Mouse (Mus musculus) limb, embryonic 14.5 days (tissue): ENCODE measurements around the gene Snrpg. TPM values are rescaled to one million over a fixed set of nuclear protein-coding genes. Genes with fewer than 3 reads are reported as not detected.

Experiments used
- ATAC-seq: fragments of 200-750 bp; cut with Nextera tagmentation; 2 replicates; pipeline ENCODE4 v1.8.0; 2017; ENCODE audit warnings: low read depth, moderate number of reproducible peaks, moderate TSS enrichment; ENCODE audit not compliant: low FRiP score
- DNase-seq: peaks from one replicate; pipeline ENCODE4 v3.0.0-alpha.2; 2015; ENCODE audit warnings: low spot score
- H3K27ac ChIP-seq: fragments of 300-500 bp; sonication (generic); replicated peaks from 2 replicates; pipeline ENCODE4 v1.5.1; 2014; ENCODE audit warnings: low read depth, mild to moderate bottlenecking, low read length, moderate library complexity, mixed read lengths
- H3K27me3 ChIP-seq: fragments of 300-500 bp; sonication (generic); 2 replicates; pipeline ENCODE4 v1.6.1; 2014; ENCODE audit warnings: low read length, mixed read lengths; ENCODE audit not compliant: control insufficient read depth, insufficient read depth
- H3K36me3 ChIP-seq: fragments of 300-500 bp; sonication (generic); 2 replicates; pipeline ENCODE4 v1.6.1; 2014; ENCODE audit warnings: mild to moderate bottlenecking, low read length, moderate library complexity, mixed read lengths; ENCODE audit not compliant: control insufficient read depth, insufficient read depth
- H3K4me1 ChIP-seq: fragments of 300-500 bp; sonication (generic); 2 replicates; pipeline ENCODE4 v1.6.1; 2014; ENCODE audit warnings: antibody characterized with exemption, low read length, mixed read lengths; ENCODE audit not compliant: control insufficient read depth, insufficient read depth
- H3K4me2 ChIP-seq: fragments of 300-500 bp; sonication (generic); replicated peaks from 2 replicates; pipeline ENCODE4 v1.6.1; 2014; ENCODE audit warnings: low read depth, mild to moderate bottlenecking, low read length, moderate library complexity; ENCODE audit not compliant: severe bottlenecking
- H3K4me3 ChIP-seq: fragments of 300-500 bp; sonication (generic); replicated peaks from 2 replicates; pipeline ENCODE4 v1.5.1; 2014; ENCODE audit warnings: low read length
- H3K9ac ChIP-seq: fragments of 300-500 bp; sonication (generic); 2 replicates; pipeline ENCODE4 v1.6.1; 2014; ENCODE audit warnings: mild to moderate bottlenecking, low read depth, low read length, moderate library complexity; ENCODE audit not compliant: severe bottlenecking
- H3K9me3 ChIP-seq: fragments of 300-500 bp; sonication (generic); 2 replicates; pipeline ENCODE4 v1.6.1; 2016; ENCODE audit warnings: low read length; ENCODE audit not compliant: control insufficient read depth
- POLR2A ChIP-seq: fragments of 200-500 bp; IDR thresholded peaks from 2 replicates; pipeline ENCODE4 v1.8.0; 2012; ENCODE audit warnings: inconsistent platforms, mild to moderate bottlenecking, moderate library complexity, borderline replicate concordance; ENCODE audit not compliant: insufficient read depth, insufficient read length; ENCODE audit errors: extremely low read depth
- WGBS: fragments of 180-500 bp; shearing (Covaris S2); extraction: QIAGEN DNeasy Blood & Tissue Kit; methylation state at CpG from one replicate; pipeline ENCODE4 v1.1.7; 2014; 5-methylcytosine and 5-hydroxymethylcytosine counted together
- polyA plus RNA-seq, 2 experiments: library from polyadenylated mRNA; depleted of rRNA in 1 of 2; stranded (reverse) in 1 of 2; unstranded in 1 of 2; fragments of >200 nt; fragmentation: Nextera tagmentation in 1 of 2; extraction: Ambion mirVana in 1 of 2; gene quantifications; 2 replicates each; pipeline versions ENCODE4 v1.2.1 to v1.2.3; 2012 to 2014

The Snrpg gene
- polyA plus RNA-seq, 2 experiments, result 632 to 684 TPM

GRCm38 (mm10) chr6:86398986-86399385 lies 27.9 kb downstream of the Snrpg start:
- Histone ChIP-seq H3K4me2 (no peak overlapping the region), H3K4me3 (no peak overlapping the region), H3K36me3 (peaks cover 5% of the 10 kb centered on the region), H3K9ac (no peak overlapping the region), H3K9me3 (no peaks in the 10 kb centered on the region), H3K4me1 (peaks cover 20% of the 10 kb centered on the region), H3K27ac (no peak overlapping the region), H3K27me3 (no peaks in the 10 kb centered on the region)
- 83% methylated on average over 2 of the region's 2 CpGs for WGBS
- no peak for TF ChIP-seq POLR2A
- DNase-seq (no peak), ATAC-seq (no peak)

- Histone ChIP-seq H3K4me1 (peaks cover 19% of the 10 kb centered on the region), H3K4me2 (no peak overlapping the region), H3K27ac (no peak overlapping the region), H3K9ac (no peak overlapping the region), H3K4me3 (no peak overlapping the region), H3K27me3 (no peaks in the 10 kb centered on the region), H3K9me3 (no peaks in the 10 kb centered on the region), H3K36me3 (no peaks in the 10 kb centered on the region)
- TF ChIP-seq POLR2A, result no peak
- DNase-seq, result no peak
- WGBS, result 75% methylated on average over 2 of the region's 2 CpGs
- no peak for ATAC-seq
Observed at GRCm38 (mm10) chr6:86399995-86400394, 28.9 kb downstream of the Snrpg start.

- Histone ChIP-seq H3K9me3 (no peaks in the 10 kb centered on the region), H3K4me1 (peaks cover 9% of the 10 kb centered on the region), H3K9ac (peak overlapping the region; percentile 9; the same call in 1 of the 2 replicates), H3K27ac (no peak overlapping the region), H3K27me3 (no peaks in the 10 kb centered on the region), H3K36me3 (no peaks in the 10 kb centered on the region), H3K4me3 (peak overlapping the region; percentile 16), H3K4me2 (peak overlapping the region; percentile 39)
- ATAC-seq, result no peak
- WGBS, result 5% methylated on average over 9 of the region's 9 CpGs
- peak; percentile 89 for DNase-seq
- TF ChIP-seq POLR2A, result no peak
Observed at GRCm38 (mm10) chr6:86400972-86401371, 29.9 kb downstream of the Snrpg start.

GRCm38 (mm10) chr6:86402681-86403607 lies 31.8 kb downstream of the Snrpg start:
- ATAC-seq (no peak), DNase-seq (peak; percentile 33)
- Histone ChIP-seq H3K9me3 (no peaks in the 10 kb centered on the region), H3K4me1 (peaks cover 14% of the 10 kb centered on the region), H3K27me3 (no peaks in the 10 kb centered on the region), H3K4me3 (peak overlapping the region; percentile 67), H3K9ac (0 out of 2 replicates have a peak overlapping the region, but pooled peaks have one; percentile 18), H3K4me2 (peak overlapping the region; percentile 41), H3K27ac (no peak overlapping the region), H3K36me3 (peaks cover 12% of the 10 kb centered on the region; the same call in 1 of the 2 replicates)
- TF ChIP-seq POLR2A, result no peak
- WGBS, result 37% methylated on average over 12 of the region's 12 CpGs

- DNase-seq (peak; percentile 88), ATAC-seq (peak; percentile 82)
- Histone ChIP-seq H3K4me2 (peak overlapping the region; percentile 41), H3K27me3 (no peaks in the 10 kb centered on the region), H3K9ac (peak overlapping the region; percentile 98), H3K36me3 (peaks cover 12% of the 10 kb centered on the region; the same call in 1 of the 2 replicates), H3K9me3 (no peaks in the 10 kb centered on the region), H3K4me3 (peak overlapping the region; percentile 67), H3K27ac (peak overlapping the region; percentile 99), H3K4me1 (peaks cover 14% of the 10 kb centered on the region)
- TF ChIP-seq POLR2A, result no peak
- under 1% methylated on average over 15 of the region's 15 CpGs for WGBS
Observed at GRCm38 (mm10) chr6:86403728-86404099, 32.6 kb downstream of the Snrpg start.
